Mouse (Mus musculus) stomach, postnatal 0 days (tissue): Measurements from ENCODE around the gene Fry.

Experiments
- CTCF ChIP-seq: IDR thresholded peaks from 2 replicates; pipeline ENCODE4 v1.5.1; 2016; ENCODE audit warnings: antibody characterized with exemption, low read depth, mild to moderate bottlenecking, moderate library complexity
- EP300 ChIP-seq: optimal IDR thresholded peaks from 2 replicates; pipeline ENCODE3; 2016; ENCODE audit warnings: antibody characterized with exemption

DNA sequence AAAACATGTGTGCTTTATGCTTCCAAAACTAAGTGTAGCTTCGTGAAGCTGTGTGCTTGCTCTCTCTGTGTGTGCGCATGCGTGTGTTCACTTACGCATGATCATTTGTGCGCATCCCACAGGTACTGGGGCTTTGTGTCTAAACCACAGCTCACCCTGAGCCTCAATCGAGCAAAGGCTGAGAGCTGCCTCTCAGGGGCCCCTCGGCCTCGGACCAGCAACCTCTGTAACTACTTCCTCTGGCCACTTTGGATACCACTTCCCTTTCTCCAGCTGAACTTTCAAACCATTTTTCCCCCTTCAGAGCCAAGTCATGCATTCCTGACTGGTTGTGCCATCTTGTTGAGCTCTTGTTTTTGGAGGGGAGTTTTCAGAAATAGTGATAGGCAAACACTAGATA, 36.9 kb downstream of the Fry start:
- TF ChIP-seq CTCF (no peak), EP300 (no peak)
